Mouse (Mus musculus) MEL (cell line): ENCODE measurements around the gene Gm49358.
A peak's percentile ranks its signal among the peaks of the same experiment; 100 is the strongest.

Source experiments
- CTCF ChIP-seq, 3 experiments: IDR thresholded peaks in 2 of 3; conservative IDR thresholded peaks in 1 of 3; 2 replicates each; pipeline ENCODE4 v1.5.1; 2011 to 2012; ENCODE audit warnings: low read length in 3 of 3, low read depth in 2 of 3, mild to moderate bottlenecking in 2 of 3, improper control_type of control experiment in 1 of 3, inconsistent platforms in 1 of 3, mixed read lengths in 1 of 3, moderate library complexity in 1 of 3; ENCODE audit not compliant: control insufficient read depth in 1 of 3, insufficient read depth in 1 of 3, poor library complexity in 1 of 3, severe bottlenecking in 1 of 3
- ELF1 ChIP-seq: IDR thresholded peaks from 2 replicates; pipeline ENCODE4 v1.6.1; 2014; ENCODE audit warnings: low read depth, mild to moderate bottlenecking, inconsistent platforms, low read length, improper control_type of control experiment, moderate library complexity
- EP300 ChIP-seq, 2 experiments: IDR thresholded peaks; 2 replicates each; pipeline ENCODE4 v1.6.1; 2011; ENCODE audit warnings: improper control_type of control experiment in 2 of 2, low read length in 2 of 2, low read depth in 1 of 2, mild to moderate bottlenecking in 1 of 2
- ETS1 ChIP-seq: IDR thresholded peaks from 2 replicates; pipeline ENCODE4 v1.6.1; 2012; ENCODE audit warnings: low read depth, mild to moderate bottlenecking, inconsistent platforms, low read length, improper control_type of control experiment, moderate library complexity
- GABPA ChIP-seq: IDR thresholded peaks from 2 replicates; pipeline ENCODE4 v1.6.1; 2012; ENCODE audit warnings: low read depth, mild to moderate bottlenecking, inconsistent platforms, low read length, improper control_type of control experiment, moderate library complexity
- GATA1 ChIP-seq: IDR thresholded peaks from 2 replicates; pipeline ENCODE4 v1.6.1; 2011; ENCODE audit warnings: low read depth, low read length, improper control_type of control experiment
- HCFC1 ChIP-seq: IDR thresholded peaks from 2 replicates; pipeline ENCODE4 v1.6.1; 2012; ENCODE audit warnings: low read depth, mild to moderate bottlenecking, inconsistent platforms, low read length, improper control_type of control experiment, moderate library complexity
- JUND ChIP-seq: IDR thresholded peaks from 2 replicates; pipeline ENCODE4 v1.6.1; 2011; ENCODE audit warnings: low read depth, mild to moderate bottlenecking, improper control_type of control experiment, low read length
- KAT2A ChIP-seq: conservative IDR thresholded peaks from 2 replicates; pipeline ENCODE4 v1.6.1; 2012; ENCODE audit warnings: low read depth, low read length, improper control_type of control experiment, inconsistent platforms
- MAX ChIP-seq: IDR thresholded peaks from 2 replicates; pipeline ENCODE4 v1.6.1; 2011; ENCODE audit warnings: low read length, improper control_type of control experiment
- POLR2A ChIP-seq, 2 experiments: IDR thresholded peaks; 2 replicates each; pipeline ENCODE4 v1.6.1; 2011 to 2012; ENCODE audit warnings: low read length in 2 of 2, mild to moderate bottlenecking in 2 of 2, control low read depth in 1 of 2, improper control_type of control experiment in 1 of 2, low read depth in 1 of 2, moderate library complexity in 1 of 2; ENCODE audit not compliant: control insufficient read depth in 1 of 2, insufficient read depth in 1 of 2, poor library complexity in 1 of 2
- POLR2AphosphoS2 ChIP-seq: IDR thresholded peaks from 2 replicates; pipeline ENCODE4 v1.6.1; 2011; ENCODE audit warnings: low read length, improper control_type of control experiment
- TAL1 ChIP-seq: IDR thresholded peaks from 2 replicates; pipeline ENCODE4 v1.6.1; 2012; ENCODE audit warnings: mild to moderate bottlenecking, inconsistent platforms, low read length, moderate library complexity, mixed read lengths
- ZKSCAN1 ChIP-seq: IDR thresholded peaks from 2 replicates; pipeline ENCODE4 v1.6.1; 2012; ENCODE audit warnings: low read depth, mild to moderate bottlenecking, inconsistent platforms, low read length, improper control_type of control experiment, moderate library complexity

- TF ChIP-seq EP300 (IDR thresholded peaks at IDR 0.05; ENCODE audit: low read depth in 1 of 2, low read length in 2 of 2) (no peak), CTCF (IDR thresholded peaks at IDR 0.05 in 2 of 3, conservative IDR thresholded peaks at IDR 0.05 in 1 of 3; ENCODE audit: control insufficient read depth in 1 of 3, insufficient read depth in 1 of 3, low read depth in 2 of 3, low read length in 3 of 3, poor library complexity in 1 of 3, severe bottlenecking in 1 of 3) (peak; percentile 27 to 59 (median 38); a peak in 5 of 6 replicates), ELF1 (no peak), MAX (no peak), POLR2A (IDR thresholded peaks at IDR 0.05; ENCODE audit: control insufficient read depth in 1 of 2, insufficient read depth in 1 of 2, low read depth in 1 of 2, low read length in 2 of 2, poor library complexity in 1 of 2) (no peak), GABPA (no peak), KAT2A (no peak), HCFC1 (no peak), JUND (no peak), TAL1 (no peak), ZKSCAN1 (no peak), POLR2AphosphoS2 (no peak), GATA1 (no peak), ETS1 (no peak)
These were observed 99.7 kb downstream of the Gm49358 start for GRCm38 (mm10) chr10:86863429-86863828.
